Mouse (Mus musculus) left cerebral cortex, postnatal 25 days (tissue): Measurements from ENCODE around the gene Nog. TPM values are rescaled to one million over a fixed set of nuclear protein-coding genes. Genes with fewer than 3 reads are reported as not detected.

Experiments
- DNase-seq, 2 experiments: peaks; one replicate each; pipeline ENCODE4 v3.0.0; 2022; ENCODE audit warnings: low spot score in 2 of 2, mixed read lengths in 1 of 2
- intact Hi-C: fragments of 180-260 bp; cut with DNase I; formaldehyde crosslinking; loops from one replicate; pipeline ENCODE4 v1.15.1; 2025
- total RNA-seq, 2 experiments: library from RNA; stranded (reverse); gene quantifications; 2 replicates each; pipeline ENCODE4 v1.2.3; 2021

Nog gene
- total RNA-seq: 10 to 100 TPM; 18.3 to 18.4 TPM

DNA sequence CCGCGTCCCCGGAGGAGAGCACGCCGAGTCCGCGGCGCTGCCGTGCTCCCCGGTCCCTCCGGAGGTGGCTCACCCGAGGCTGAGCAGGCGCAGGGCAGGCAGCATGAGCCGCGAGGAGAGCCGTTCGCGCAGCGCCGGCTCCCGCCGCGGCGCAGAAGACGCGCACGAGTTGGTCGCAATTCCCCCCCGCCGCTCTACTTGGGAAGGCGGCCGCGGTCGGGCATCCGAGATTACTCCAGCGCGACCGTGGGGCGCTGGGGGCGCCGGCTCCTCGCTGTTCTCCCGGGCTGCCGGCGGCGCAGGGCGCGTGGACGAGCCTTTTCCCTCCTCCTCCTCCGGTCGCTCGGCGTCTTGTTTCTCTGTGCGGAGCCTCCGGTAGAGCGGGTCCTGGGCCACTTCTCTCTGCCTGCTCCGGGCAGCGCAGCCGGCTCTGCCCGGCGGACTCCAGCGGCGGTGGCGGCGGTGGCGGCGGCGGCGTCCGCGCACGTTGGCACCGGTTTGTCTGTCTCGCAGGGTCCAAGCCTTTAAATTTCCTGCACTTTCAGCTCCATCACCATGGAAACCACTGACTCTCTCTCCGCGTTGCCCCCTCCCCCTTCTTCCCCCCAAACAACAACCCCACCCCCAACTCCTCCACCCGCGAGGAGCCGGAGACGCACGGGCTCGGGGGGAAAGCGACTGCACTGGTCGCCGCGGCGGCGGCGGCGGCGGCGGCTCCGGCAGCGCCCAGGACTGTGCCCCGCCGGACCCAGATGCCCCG lies at the start of gene Nog:
Nog (minus strand) TSS at position 277 of the 760 bp plus-strand sequence.
- intact Hi-C loops: loop anchor here (2.0 kb wide), 1 partner anchor 201 kb away; no protein-coding TSS in a partner anchor
- peak; percentile 63 to 75 for DNase-seq

DNA sequence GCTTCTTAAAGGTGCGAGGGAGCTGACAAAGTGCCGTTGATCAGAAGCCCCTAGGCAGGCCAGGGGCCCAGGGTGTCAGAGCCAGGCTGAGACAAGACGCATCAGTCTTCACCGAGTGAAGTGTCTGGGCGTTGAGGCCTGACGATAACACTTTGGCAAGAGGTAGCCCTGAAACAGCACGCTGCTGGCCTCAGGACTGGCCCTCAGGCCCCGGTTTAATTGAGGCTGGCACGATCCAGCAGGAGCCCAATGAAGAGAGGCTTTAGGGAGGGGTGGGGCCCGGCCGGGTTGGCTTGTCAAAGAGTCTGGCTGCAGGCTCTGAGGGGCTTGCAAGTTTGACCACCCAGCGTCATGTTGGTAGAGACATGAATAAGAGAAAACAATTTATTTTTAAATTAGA lies 38.1 kb upstream of the Nog start:
- DNase-seq: no peak
- intact Hi-C loops: no loop called here

DNA sequence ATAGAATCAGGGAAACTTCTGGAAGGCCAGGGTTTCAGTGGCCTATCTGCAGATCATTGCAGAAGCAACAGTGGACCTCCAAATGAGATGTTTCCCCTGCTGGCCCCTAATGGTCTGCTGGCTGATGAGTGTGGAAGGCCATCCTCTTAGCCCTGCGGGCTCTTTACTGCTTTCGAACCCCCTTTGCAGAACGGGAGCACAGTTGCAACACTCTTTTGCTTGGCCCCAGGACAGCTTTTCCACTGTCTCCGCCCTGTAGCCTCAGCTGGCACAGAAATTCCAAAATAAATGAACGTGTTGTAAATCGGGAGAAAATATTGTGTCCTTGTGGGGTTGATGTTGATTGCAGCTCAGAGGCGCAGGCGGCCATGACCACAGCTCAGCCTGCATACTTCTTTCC lies 37.7 kb upstream of the Nog start:
- DNase-seq: no peak
- intact Hi-C loops: no loop called here

DNA sequence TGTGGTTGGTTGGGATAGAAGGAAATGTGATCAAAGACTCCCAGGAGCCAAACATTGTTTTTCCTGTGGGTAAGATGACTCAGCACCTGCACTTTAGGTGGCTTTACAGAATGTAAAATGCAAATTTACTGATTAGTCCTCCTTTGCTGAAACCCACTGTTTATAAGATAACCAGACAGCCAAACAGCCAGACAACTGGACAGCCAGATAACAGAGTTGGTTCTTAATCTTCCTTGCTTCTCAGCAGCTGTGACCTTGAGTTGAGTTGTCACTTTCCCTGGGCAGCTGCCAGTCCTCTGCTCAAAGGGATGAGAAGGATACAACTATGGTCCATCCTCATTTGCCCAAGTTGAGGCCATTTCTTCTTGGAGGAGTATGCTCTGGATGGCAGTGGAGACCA lies 35.8 kb upstream of the Nog start:
- intact Hi-C loops: no loop called here

DNA sequence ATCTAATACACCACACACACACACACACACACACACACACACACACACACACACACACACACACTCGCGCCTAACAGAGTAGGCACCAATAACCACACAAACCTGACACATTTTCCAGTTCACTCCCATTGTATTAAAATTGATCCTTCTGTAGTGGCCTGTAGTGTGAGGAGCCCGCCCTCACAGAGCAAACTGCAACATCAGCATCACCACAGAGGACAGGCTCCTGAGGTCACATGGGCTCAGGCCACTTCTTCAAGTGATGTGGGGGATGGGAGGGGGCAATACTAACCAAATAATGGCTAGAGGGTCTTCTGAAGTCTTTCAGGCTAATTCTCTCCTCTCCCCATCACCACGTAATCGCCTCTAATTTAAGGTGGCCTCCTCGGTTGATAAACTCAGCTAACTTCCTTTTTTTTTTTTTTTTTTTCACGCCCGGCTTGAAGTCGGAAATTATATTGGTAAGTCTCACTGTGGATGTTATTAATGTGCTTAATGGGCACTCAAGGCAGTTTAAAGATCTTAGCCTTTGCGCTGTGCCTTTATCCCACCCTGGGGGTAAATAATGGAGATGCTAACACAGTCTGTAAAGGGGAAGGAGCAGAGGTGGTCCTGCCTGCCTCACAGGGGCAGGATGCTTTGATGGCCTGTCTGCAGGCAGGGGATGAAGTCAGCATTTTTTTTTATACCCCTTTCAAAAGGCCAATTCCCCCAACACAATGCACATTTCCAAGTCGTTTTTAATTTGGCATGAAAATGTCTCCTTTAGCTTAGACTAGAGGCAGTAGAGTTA lies 25.2 kb upstream of the Nog start:
- no peak for DNase-seq

More for the DNA sequence above, 35.8 kb upstream of the Nog start:
- DNase-seq: no peak

DNA sequence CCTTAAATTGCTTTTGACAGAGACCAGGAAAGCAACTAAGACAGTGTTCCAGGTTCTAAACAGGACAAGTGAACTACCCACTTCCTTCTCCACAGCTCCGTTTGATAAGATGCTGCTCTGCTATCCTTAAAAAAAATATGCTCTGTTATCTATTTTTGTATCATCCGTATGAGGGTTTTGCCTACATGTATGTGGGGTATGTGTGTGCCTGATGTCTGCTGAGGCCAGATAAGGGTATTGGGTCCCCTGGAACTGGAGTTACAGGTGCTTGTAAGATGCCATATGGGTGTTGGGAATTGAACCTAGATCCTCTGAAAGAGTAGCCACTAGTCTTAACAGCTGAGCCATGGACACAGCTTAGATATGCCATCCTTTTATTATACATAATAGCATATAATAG lies 19.6 kb upstream of the Nog start:
- intact Hi-C loops: no loop called here

More for the DNA sequence above, 25.2 kb upstream of the Nog start:
- intact Hi-C loops: no loop called here

DNA sequence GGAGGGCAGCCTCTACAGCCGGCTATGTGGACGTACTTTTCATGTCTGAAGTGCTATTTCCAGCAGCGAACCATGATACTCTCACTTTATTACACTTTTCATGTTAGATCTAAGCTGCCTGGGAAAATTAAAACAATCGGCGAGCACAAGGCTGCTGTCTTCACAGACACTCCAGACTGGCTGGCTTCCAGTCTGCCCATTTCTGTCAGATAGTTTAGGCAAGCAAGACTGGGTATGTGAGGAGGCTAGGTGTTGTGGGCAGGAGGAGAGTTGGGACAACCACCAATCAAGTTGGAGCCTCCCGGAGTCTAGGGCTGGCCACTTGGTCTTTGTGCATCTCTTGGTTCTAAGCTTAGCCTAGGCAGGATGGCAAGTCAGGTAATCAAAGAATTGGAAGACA lies 17.5 kb upstream of the Nog start:
- intact Hi-C loops: no loop called here
- no peak for DNase-seq

More for the DNA sequence above, 19.6 kb upstream of the Nog start:
- DNase-seq: no peak

DNA sequence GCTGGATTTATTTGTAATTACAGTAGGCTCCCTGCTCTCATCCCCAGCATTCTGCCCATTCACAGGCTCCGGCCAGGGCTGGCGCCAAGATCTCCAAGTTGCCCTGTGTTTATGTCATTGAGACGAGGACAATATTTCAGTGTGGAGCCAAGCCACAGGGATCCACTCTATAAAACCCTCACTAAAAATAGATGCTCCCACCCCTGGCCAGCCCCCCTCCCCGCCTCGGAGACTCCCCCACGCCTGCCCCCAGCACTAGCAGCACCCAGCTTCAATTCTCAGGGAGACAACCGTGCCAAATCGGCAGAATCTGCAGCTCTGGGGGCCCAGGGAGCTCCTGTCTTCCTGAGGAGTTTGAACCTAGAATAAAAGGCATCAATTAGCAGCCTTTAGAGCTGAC lies 16.2 kb upstream of the Nog start:
- DNase-seq: no peak
- intact Hi-C loops: no loop called here

DNA sequence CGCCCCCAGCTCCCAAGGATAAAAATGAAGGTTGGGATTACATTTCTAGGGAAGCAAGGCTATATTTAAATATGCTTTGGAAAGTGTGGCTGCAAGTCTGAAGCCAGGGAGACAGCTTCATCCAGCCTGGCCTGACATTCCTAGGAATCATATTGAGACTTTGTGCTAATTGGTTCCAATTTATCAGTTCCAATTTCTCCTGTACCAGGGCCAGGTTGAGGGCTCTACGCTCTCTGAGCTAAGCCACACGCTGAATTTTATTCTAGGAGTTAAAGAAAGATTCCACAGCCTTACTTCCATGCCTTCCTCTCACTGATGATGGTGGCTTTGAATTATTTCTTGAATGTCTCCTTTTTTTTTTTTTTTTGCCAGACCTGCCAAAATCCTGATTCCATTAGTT lies 15.6 kb upstream of the Nog start:
- intact Hi-C loops: no loop called here
- DNase-seq: no peak

DNA sequence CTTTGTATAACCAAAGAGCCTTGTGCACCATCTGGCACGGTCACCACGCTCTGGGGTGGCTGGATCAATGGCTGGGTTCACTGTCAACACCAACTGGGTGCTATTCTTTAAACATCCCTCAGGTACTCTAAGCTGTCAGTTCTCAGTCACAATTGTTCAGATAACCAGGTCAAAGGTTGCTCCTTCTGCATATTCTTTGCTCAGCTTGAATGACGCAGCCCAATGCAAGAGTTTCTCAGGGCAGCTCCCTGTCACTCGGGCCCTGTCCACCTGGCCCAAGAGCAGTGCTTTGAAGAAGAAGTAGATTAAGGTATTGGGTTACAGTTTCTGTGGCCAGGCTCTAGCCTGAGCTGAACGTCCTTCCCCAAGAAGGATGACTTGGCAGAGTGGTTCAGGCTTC lies 12.2 kb upstream of the Nog start:
- no peak for DNase-seq
- intact Hi-C loops: no loop called here

DNA sequence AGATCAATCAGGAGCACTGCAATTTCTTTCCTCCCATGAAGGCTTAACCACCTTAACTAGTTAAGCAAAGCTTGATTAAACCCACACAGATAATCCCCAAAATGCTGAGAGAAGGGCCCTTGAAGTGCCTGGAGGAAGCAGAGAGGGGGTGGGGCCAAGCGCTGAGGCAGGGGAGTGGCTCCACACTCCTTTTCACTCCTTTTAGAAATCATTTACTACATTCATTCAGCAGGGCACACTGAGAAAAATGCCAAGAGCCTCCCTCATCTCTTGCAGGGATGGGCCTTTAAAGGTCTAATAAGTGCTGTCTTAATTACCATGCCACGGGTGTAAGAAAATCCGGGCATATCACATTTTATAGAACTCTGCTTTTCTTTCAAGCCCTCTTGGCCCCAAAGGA lies 10.2 kb upstream of the Nog start:
- no peak for DNase-seq
- intact Hi-C loops: no loop called here

DNA sequence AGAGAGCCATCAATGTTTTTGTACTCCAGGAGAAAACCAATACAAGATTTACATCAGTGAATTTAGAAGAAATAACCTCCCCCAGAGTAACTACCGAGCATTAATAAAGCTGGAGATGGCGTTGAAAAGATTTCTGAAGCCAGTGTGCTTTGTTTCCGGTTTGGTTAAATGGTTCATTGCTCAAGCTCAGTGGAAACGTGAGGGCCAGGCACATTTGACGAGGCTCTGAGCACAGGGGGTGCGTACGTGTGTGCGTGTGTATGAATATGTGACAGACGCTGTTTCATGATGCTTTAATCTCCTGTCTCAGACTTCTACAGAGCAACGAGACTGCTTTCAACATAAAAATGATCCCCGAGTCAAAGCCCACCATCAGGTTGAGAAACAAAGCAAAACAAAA lies 8.1 kb upstream of the Nog start:
- no peak for DNase-seq
- intact Hi-C loops: no loop called here

DNA sequence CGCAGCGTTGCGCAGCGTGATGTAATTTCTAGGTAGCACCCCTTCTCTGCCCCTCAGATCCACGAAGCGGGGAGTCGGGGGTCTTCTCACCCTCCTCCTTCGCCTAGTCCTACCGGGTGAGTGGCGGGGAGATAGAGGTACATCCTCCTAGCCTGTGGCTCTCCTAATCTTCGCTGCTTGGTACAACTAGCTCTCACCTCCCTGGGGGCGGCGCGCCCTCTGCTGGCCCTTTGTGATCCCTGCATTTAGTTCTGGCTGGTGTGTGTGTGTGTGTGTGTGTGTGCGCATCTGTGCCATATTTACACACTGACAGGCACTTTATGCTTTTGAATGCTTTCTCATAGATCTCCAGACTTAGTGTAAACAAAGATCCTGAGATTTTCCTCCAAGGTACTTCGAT lies 1.3 kb upstream of the Nog start:
- peak; percentile 85 to 91 for DNase-seq
- intact Hi-C loops: loop anchor here (1.0 to 2.0 kb wide), 2 partner anchors 138 to 203 kb away; no protein-coding TSS in a partner anchor

DNA sequence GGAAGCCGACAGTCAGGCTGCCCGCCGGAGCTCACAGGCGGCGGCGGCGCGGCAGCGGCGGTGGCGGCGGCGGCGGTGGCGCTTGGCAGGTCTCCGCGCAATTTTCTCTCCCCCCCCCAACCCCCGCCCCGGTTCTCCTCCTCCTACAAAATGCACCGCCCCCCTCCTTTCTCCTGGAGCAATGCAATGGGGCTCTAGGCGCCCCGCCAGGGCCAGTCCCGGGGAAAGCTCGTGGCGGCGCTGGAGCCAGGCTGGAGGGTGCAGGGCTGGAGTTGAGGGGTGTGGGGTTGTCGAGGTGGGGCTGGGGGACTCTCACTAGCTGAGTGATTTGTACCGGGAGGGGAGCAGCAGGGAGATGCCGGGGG lies 666 bp upstream of the Nog start:
- peak; percentile 69 to 75 for DNase-seq
- intact Hi-C loops: loop anchor here (1.0 to 2.0 kb wide), 2 partner anchors 137 to 202 kb away; no protein-coding TSS in a partner anchor

DNA sequence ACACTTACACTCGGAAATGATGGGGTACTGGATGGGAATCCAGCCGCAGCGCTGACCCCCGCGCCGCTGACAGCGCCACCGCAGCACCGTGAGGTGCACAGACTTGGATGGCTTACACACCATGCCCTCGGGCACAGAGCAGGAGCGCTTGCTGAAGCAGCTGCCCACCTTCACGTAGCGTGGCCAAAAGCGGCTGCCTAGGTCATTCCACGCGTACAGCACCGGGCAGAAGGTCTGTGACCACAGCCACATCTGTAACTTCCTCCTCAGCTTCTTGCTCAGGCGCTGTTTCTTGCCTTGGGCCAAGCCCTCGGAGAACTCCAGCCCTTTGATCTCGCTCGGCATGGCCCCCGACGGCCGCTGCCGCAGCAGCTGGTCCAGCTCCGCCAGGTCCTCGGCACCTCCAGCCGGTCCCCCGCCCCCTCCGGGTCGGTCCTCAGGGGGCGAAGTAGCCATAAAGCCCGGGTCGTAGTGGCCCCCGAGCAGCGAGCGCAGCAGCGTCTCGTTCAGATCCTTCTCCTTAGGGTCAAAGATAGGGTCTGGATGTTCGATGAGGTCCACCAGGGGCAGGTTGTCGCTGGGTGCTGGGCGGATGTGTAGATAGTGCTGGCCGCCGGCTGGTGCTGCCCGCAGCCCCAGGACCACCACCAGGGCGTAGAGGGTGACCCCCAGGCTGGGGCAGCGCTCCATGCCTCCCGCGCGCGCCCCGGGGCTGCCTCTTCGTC lies 639 bp downstream of the Nog start:
- DNase-seq: peak; percentile 23 to 27
- intact Hi-C loops: loop anchor here (2.0 kb wide), 1 partner anchor 201 kb away; no protein-coding TSS in a partner anchor

DNA sequence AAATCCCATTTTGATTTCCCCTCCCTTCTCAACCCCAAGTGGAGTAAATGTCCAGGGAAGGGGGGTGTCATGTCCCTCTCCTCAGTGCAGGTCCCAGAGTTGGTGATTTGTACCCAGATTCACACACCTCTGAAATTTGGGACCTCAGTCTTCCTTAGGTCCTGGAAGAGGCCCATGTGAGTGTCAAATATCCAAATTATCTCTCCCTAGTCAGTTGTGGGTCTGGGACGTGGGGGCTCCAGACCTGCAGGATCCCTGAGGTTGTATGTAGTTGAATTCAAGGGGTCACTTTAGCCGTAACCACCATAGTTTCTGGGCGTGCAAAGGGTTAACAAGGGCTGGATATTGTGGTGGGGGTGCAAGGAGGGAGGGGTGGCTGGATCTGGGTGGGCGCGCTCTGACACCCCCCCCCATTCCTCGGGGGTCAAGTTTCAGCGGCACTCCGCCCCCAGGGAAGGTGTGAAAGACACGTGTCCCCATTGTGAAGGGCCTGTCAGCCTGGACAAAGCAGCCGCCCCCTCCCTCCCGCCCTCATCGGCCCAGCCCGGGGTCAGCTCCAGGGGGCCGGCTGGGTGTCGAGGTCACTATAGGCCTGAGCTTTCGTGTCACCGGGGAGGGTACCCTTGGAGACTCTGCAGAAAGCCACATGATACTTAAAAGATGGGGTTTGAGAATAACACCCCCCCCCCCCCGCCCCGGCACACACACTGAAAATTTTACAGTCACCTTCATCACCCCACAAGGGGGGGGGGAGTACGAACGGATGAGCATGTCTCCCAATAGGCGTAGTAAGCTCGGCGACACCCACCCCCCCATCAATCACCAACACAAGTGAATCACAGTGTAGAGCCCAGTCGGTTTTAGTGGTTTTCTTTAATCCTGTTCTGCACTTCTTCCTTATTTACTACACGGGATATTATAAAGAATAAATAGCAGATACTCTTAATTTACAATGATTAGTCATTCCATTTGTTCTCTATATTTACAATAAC lies 2.1 kb downstream of the Nog start:
- no peak for DNase-seq
- intact Hi-C loops: no loop called here

DNA sequence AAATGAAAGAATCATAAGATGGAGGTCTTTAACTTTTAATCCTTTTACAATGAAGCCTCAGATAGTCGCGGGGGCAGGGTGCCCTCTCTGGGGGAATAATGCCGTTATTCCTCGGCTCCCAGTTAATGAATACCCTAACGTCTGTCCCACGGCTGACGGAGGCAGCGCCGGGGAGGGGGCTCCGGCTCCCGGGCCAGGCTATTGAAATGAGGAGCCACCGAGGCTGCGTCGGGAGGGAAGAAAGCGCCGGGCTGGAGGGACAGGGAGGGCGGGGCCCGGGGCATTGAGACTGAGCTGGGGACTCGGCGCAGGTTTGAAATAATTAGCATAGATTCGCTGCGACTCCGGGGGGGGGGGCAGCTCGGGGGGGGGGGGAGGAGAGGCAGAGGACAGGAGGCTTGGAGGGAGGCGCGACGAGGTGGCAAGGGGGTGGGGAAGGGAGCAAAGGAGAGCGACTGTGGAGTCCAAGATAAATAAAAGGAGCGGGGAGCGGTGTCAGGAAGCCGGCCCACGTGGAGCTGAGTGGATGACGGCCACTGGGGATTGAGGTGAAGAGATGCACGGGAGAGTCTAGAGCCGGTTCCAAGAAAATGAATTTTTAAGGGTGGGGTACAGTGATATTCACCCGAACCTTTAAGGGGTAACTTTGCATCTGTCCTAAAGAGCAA lies 2.9 kb downstream of the Nog start:
- DNase-seq: no peak
- intact Hi-C loops: no loop called here

DNA sequence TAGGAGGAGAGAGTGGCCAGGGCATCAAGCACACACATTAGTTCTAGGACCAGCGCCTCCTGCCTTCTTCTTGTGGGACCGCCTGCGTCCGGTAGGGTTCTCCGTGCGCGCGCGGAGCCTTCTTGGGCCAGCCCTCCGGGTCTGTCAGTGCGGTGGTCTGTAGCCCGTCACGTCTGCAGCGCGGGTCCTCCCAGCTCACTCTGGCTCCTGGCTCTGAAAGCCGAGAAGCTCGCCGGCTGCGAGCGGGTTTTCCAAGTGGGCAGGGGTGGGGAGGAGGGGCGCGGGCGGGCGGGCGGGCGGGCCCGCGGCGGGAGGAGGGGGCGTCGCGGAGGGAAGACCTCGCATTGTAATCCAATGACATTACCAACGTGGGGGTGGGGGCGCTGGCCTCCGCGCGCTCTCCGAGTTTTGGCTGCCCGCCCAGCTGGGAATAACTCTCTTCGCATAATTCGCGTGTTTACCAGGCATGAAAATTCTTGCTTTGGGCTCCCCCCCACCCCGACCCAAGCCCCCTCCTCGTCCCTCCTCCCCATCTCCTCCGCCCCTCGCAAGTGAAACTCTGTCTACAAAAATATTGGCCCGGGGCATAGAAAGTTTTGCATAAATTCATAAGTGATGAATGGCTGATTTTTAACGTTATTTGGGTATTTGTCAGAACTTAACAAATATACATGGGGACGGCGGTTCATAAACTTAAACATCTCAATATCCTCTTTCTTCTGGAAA lies 3.7 kb downstream of the Nog start:
- DNase-seq: peak in 1 of 2 experiments; percentile 12
- intact Hi-C loops: no loop called here
